Mouse (Mus musculus) spleen, postnatal 10 days (tissue): ENCODE results near the gene Dgcr6.
A peak's percentile ranks its signal among the peaks of the same experiment; 100 is the strongest.

ENCODE experiments used
- DNase-seq, 2 experiments: peaks; one replicate each; pipeline ENCODE4 v3.0.0; 2021 to 2022; ENCODE audit warnings: low spot score in 2 of 2

The Dgcr6 gene

GRCm38 (mm10) chr16:18070798-18071197 lies 18.1 kb downstream of the Dgcr6 start:
- no peak for DNase-seq

GRCm38 (mm10) chr16:18072089-18072488 lies 19.4 kb downstream of the Dgcr6 start:
- no peak for DNase-seq

GRCm38 (mm10) chr16:18073259-18073962 lies 20.8 kb downstream of the Dgcr6 start:
- peak in 1 of 2 experiments; percentile 32 for DNase-seq

GRCm38 (mm10) chr16:18074611-18075010 lies 22.0 kb downstream of the Dgcr6 start:
- no peak for DNase-seq

- DNase-seq, result no peak
Measured at GRCm38 (mm10) chr16:18075201-18075600, 22.5 kb downstream of the Dgcr6 start.

- DNase-seq, result no peak
Measured at GRCm38 (mm10) chr16:18078314-18079015, 25.8 kb downstream of the Dgcr6 start.

- DNase-seq, result no peak
Measured at GRCm38 (mm10) chr16:18079300-18079699, 26.6 kb downstream of the Dgcr6 start.

GRCm38 (mm10) chr16:18080171-18080570 lies 27.5 kb downstream of the Dgcr6 start:
- DNase-seq, result no peak

- no peak for DNase-seq
Measured at GRCm38 (mm10) chr16:18081149-18081827, 28.6 kb downstream of the Dgcr6 start.

- no peak for DNase-seq
Measured at GRCm38 (mm10) chr16:18082291-18082690, 29.6 kb downstream of the Dgcr6 start.

GRCm38 (mm10) chr16:18083231-18083951 lies 30.7 kb downstream of the Dgcr6 start:
- DNase-seq, result no peak

- no peak for DNase-seq
Measured at GRCm38 (mm10) chr16:18084262-18084661, 31.6 kb downstream of the Dgcr6 start.

GRCm38 (mm10) chr16:18087101-18087500 lies 34.4 kb downstream of the Dgcr6 start:
- DNase-seq, result no peak

- DNase-seq, result no peak
Measured at GRCm38 (mm10) chr16:18096348-18096747, 43.7 kb downstream of the Dgcr6 start.

- DNase-seq, result no peak
Measured at GRCm38 (mm10) chr16:18102816-18103215, 50.2 kb downstream of the Dgcr6 start.

GRCm38 (mm10) chr16:18103366-18103765 lies 50.7 kb downstream of the Dgcr6 start:
- DNase-seq, result no peak

GRCm38 (mm10) chr16:18103808-18104207 lies 51.1 kb downstream of the Dgcr6 start:
- no peak for DNase-seq

GRCm38 (mm10) chr16:18108221-18108966 lies 55.7 kb downstream of the Dgcr6 start:
- peak in 1 of 2 experiments; percentile 62 for DNase-seq

- no peak for DNase-seq
Measured at GRCm38 (mm10) chr16:18111042-18111441, 58.4 kb downstream of the Dgcr6 start.

- no peak for DNase-seq
Measured at GRCm38 (mm10) chr16:18116467-18116866, 63.8 kb downstream of the Dgcr6 start.

GRCm38 (mm10) chr16:18118285-18118684 lies 65.6 kb downstream of the Dgcr6 start:
- DNase-seq, result no peak
